Mouse (Mus musculus): ENCODE measurements around the gene E130114P18Rik. TPM values are rescaled to one million over a fixed set of nuclear protein-coding genes. Genes with fewer than 3 reads are reported as not detected.
A peak's percentile ranks its signal among the peaks of the same experiment; 100 is the strongest.

Gene E130114P18Rik
- polyA plus RNA-seq, 1 experiment from 2014 or later = 11.6 TPM

- no peak for ATAC-seq
- no peaks in the 10 kb centered on the region for H3K9me3 ChIP-seq (replicated peaks; ENCODE audit: control insufficient read depth, low read length, poor library complexity, severe bottlenecking)
- peaks cover 3% of the 10 kb centered on the region; the same call in 1 of the 2 replicates for H3K27me3 ChIP-seq (ENCODE audit: control insufficient read depth, insufficient read depth, low read depth, low read length)
- H3K27ac ChIP-seq (ENCODE audit: low read length) = peak overlapping the region; percentile 18; the same call in 1 of the 2 replicates
- under 1% methylated on average over 20 of the region's 20 CpGs for WGBS
- H3K4me2 ChIP-seq (ENCODE audit: low read length) = peak overlapping the region; percentile 22
- no peak overlapping the region for H3K9ac ChIP-seq (ENCODE audit: low read depth, low read length)
- peaks cover 6% of the 10 kb centered on the region; the same call in 1 of the 2 replicates for H3K4me1 ChIP-seq (ENCODE audit: control insufficient read depth, insufficient read depth, low read length)
- no peak overlapping the region for H3K4me3 ChIP-seq (ENCODE audit: low read depth, low read length)
- no peaks in the 10 kb centered on the region for H3K36me3 ChIP-seq (ENCODE audit: control insufficient read depth, insufficient read depth, low read length)
Measured at GRCm38 (mm10) chr4:97775494-97776265, 2.2 kb downstream of the E130114P18Rik start.

DNA sequence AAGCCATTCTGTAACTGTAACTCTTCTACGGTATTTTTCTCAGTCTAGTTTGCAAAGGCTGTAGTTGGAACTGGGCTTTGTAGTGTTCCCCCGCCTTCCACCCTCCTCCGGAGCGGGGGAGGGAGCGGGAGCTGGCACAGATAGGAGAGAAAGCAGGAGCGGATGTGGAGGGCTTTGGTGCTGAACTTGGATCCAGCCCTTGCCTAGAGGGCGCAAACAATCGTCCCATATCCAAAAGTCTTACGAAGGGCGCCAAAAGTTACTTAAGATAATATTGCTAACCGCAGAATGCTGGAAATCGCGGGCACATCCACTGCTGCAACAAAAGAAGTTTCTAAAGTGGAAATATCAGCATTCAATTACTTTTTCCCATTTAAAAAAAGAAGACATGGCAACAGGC lies 2.8 kb downstream of the E130114P18Rik start:
- Histone ChIP-seq H3K9me3 (replicated peaks; ENCODE audit: control insufficient read depth, low read length, poor library complexity, severe bottlenecking) (no peaks in the 10 kb centered on the region), H3K4me2 (ENCODE audit: low read length) (peak overlapping the region; percentile 3), H3K4me3 (ENCODE audit: low read depth, low read length) (0 out of 2 replicates have a peak overlapping the region, but pooled peaks have one; percentile 7), H3K36me3 (ENCODE audit: control insufficient read depth, insufficient read depth, low read length) (no peaks in the 10 kb centered on the region), H3K9ac (ENCODE audit: low read depth, low read length) (no peak overlapping the region), H3K4me1 (ENCODE audit: control insufficient read depth, insufficient read depth, low read length) (peaks cover 6% of the 10 kb centered on the region; the same call in 1 of the 2 replicates), H3K27ac (ENCODE audit: low read length) (peak overlapping the region; percentile 57), H3K27me3 (ENCODE audit: control insufficient read depth, insufficient read depth, low read depth, low read length) (0 out of 2 replicates have a peak, but pooled peaks cover 3% of the 10 kb centered on the region)
- ATAC-seq = no peak
- WGBS = 0% methylated on average over 13 of the region's 13 CpGs

- H3K9me3 ChIP-seq (replicated peaks; ENCODE audit: control insufficient read depth, low read length, poor library complexity, severe bottlenecking) = no peaks in the 10 kb centered on the region
- peak overlapping the region; percentile 3; the same call in 1 of the 2 replicates for H3K4me2 ChIP-seq (ENCODE audit: low read length)
- no peak overlapping the region for H3K9ac ChIP-seq (ENCODE audit: low read depth, low read length)
- peak overlapping the region; percentile 57 for H3K27ac ChIP-seq (ENCODE audit: low read length)
- 0 out of 2 replicates have a peak overlapping the region, but pooled peaks have one; percentile 7 for H3K4me3 ChIP-seq (ENCODE audit: low read depth, low read length)
- no peaks in the 10 kb centered on the region for H3K36me3 ChIP-seq (ENCODE audit: control insufficient read depth, insufficient read depth, low read length)
- peaks cover 6% of the 10 kb centered on the region; the same call in 1 of the 2 replicates for H3K4me1 ChIP-seq (ENCODE audit: control insufficient read depth, insufficient read depth, low read length)
- 0 out of 2 replicates have a peak, but pooled peaks cover 3% of the 10 kb centered on the region for H3K27me3 ChIP-seq (ENCODE audit: control insufficient read depth, insufficient read depth, low read depth, low read length)
- WGBS = 16% methylated on average over 4 of the region's 4 CpGs
- no peak for ATAC-seq
Measured at GRCm38 (mm10) chr4:97774446-97774950, 3.4 kb downstream of the E130114P18Rik start.

DNA sequence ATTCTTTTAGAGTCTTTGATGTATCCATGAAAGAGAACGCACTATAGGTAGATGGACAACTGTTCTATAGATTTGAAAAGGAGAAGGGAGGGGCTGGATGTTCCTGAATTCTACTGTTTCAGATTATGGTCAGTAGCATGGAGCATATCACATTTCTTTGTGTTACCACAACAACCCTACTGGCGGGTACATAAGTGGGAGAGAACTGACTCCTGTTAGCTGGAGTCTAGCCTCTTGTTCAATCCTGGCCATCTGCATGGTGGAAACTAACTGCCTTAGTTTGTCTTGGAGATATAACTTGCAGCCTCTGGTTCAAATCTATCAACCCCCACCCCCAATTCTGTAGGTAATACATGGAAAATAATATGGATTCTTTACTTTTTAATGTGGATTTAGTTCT lies 4.1 kb downstream of the E130114P18Rik start:
- Histone ChIP-seq H3K9me3 (replicated peaks; ENCODE audit: control insufficient read depth, low read length, poor library complexity, severe bottlenecking) (no peaks in the 10 kb centered on the region), H3K4me2 (ENCODE audit: low read length) (peak overlapping the region; percentile 79), H3K27me3 (ENCODE audit: control insufficient read depth, insufficient read depth, low read depth, low read length) (0 out of 2 replicates have a peak, but pooled peaks cover 3% of the 10 kb centered on the region), H3K9ac (ENCODE audit: low read depth, low read length) (no peak overlapping the region), H3K4me1 (ENCODE audit: control insufficient read depth, insufficient read depth, low read length) (peaks cover 6% of the 10 kb centered on the region; the same call in 1 of the 2 replicates), H3K27ac (ENCODE audit: low read length) (peak overlapping the region; percentile 47), H3K4me3 (ENCODE audit: low read depth, low read length) (no peak overlapping the region), H3K36me3 (ENCODE audit: control insufficient read depth, insufficient read depth, low read length) (no peaks in the 10 kb centered on the region)
- ATAC-seq = no peak
- 37% methylated on average over 2 of the region's 2 CpGs for WGBS

DNA sequence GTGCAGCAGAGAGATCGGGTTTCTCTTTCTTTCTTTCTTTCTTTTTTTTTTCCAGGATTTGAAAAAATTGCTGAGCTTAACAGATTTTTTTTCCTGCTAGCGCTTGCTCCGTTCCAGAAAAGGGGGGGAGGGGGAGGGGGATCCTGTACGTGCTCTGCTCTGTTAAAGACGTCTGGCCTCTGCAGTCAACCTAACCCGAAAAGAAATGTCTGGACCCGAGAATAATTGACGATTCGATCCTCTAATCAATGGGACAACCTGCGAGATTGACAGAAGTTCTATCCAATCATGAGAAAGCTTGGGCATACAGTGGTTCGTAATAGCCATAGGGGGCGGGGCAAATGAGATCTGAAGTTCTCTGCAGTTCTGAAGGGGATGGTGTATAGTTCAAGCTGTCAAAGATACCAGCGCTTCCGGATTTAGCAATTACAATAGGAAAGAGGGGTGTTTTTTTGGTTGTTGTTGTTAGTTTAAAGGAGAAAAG lies 4.7 kb downstream of the E130114P18Rik start:
- H3K9ac ChIP-seq (ENCODE audit: low read depth, low read length) = no peak overlapping the region; the same call in 1 of the 2 replicates
- ATAC-seq = peak; percentile 73

DNA sequence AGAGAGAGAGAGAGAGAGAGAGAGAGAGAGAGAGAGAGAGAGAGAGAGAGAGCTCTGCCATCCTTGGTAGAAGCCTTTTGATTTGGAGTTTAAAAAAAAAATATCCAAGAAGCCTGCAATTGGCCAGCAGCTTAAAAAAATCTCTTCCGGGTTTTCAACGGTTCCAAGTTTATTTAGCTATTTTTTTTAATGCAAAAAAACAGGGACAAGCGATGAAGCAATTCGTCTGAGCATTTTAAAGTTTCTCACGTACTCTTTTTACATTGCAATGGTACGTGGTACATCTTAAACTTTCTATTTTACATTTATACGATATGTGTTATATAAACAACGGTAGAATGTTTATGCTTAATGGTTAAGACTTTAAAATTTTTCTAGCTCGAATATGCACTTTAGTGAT lies 5.2 kb downstream of the E130114P18Rik start, which contains the start of gene Nfia:
Gene Nfia, plus strand, starts transcription at position 94 of the 400 bp plus-strand sequence.
- WGBS = 0% methylated on average over 9 of the region's 9 CpGs
- peak within 1 kb of the TSS; percentile 62 for H3K9ac ChIP-seq (ENCODE audit: low read depth, low read length)

More for the DNA sequence above, 4.7 kb downstream of the E130114P18Rik start:
- Histone ChIP-seq H3K9me3 (replicated peaks; ENCODE audit: control insufficient read depth, low read length, poor library complexity, severe bottlenecking) (no peaks in the 10 kb centered on the region), H3K4me3 (ENCODE audit: low read depth, low read length) (peak overlapping the region; percentile 54), H3K4me1 (ENCODE audit: control insufficient read depth, insufficient read depth, low read length) (peaks cover 6% of the 10 kb centered on the region; the same call in 1 of the 2 replicates), H3K27ac (ENCODE audit: low read length) (peak overlapping the region; percentile 82), H3K4me2 (ENCODE audit: low read length) (peak overlapping the region; percentile 79), H3K36me3 (ENCODE audit: control insufficient read depth, insufficient read depth, low read length) (no peaks in the 10 kb centered on the region), H3K27me3 (ENCODE audit: control insufficient read depth, insufficient read depth, low read depth, low read length) (0 out of 2 replicates have a peak, but pooled peaks cover 3% of the 10 kb centered on the region)
- WGBS = under 1% methylated on average over 14 of the region's 14 CpGs

GRCm38 (mm10) chr4:97772084-97772484 lies 5.8 kb downstream of the E130114P18Rik start:
- Histone ChIP-seq H3K4me1 (ENCODE audit: control insufficient read depth, insufficient read depth, low read length) (peaks cover 6% of the 10 kb centered on the region; the same call in 1 of the 2 replicates), H3K27ac (ENCODE audit: low read length) (peak overlapping the region; percentile 82), H3K27me3 (ENCODE audit: control insufficient read depth, insufficient read depth, low read depth, low read length) (0 out of 2 replicates have a peak, but pooled peaks cover 3% of the 10 kb centered on the region), H3K4me2 (ENCODE audit: low read length) (peak overlapping the region; percentile 79), H3K9ac (ENCODE audit: low read depth, low read length) (peak overlapping the region; percentile 62), H3K36me3 (ENCODE audit: control insufficient read depth, insufficient read depth, low read length) (no peaks in the 10 kb centered on the region), H3K9me3 (replicated peaks; ENCODE audit: control insufficient read depth, low read length, poor library complexity, severe bottlenecking) (no peaks in the 10 kb centered on the region), H3K4me3 (ENCODE audit: low read depth, low read length) (peak overlapping the region; percentile 54)
- ATAC-seq = peak; percentile 92
- under 1% methylated on average over 25 of the region's 25 CpGs for WGBS

More for the DNA sequence above, 5.2 kb downstream of the E130114P18Rik start, which contains the start of gene Nfia:
- Histone ChIP-seq H3K27ac (ENCODE audit: low read length) (peak within 1 kb of the TSS; percentile 82), H3K4me1 (ENCODE audit: control insufficient read depth, insufficient read depth, low read length) (peaks cover 6% of the 10 kb centered on the region; the same call in 1 of the 2 replicates), H3K4me3 (ENCODE audit: low read depth, low read length) (peak within 1 kb of the TSS; percentile 54), H3K27me3 (ENCODE audit: control insufficient read depth, insufficient read depth, low read depth, low read length) (0 out of 2 replicates have a peak, but pooled peaks cover 3% of the 10 kb centered on the region), H3K36me3 (ENCODE audit: control insufficient read depth, insufficient read depth, low read length) (no peaks in the 10 kb centered on the region), H3K9me3 (replicated peaks; ENCODE audit: control insufficient read depth, low read length, poor library complexity, severe bottlenecking) (no peaks in the 10 kb centered on the region), H3K4me2 (ENCODE audit: low read length) (peak within 1 kb of the TSS; percentile 79)
- ATAC-seq = no peak

GRCm38 (mm10) chr4:97771426-97771825 lies 6.5 kb downstream of the E130114P18Rik start:
- Histone ChIP-seq H3K36me3 (ENCODE audit: control insufficient read depth, insufficient read depth, low read length) (no peaks in the 10 kb centered on the region), H3K4me1 (ENCODE audit: control insufficient read depth, insufficient read depth, low read length) (peaks cover 4% of the 10 kb centered on the region; the same call in 1 of the 2 replicates), H3K9me3 (replicated peaks; ENCODE audit: control insufficient read depth, low read length, poor library complexity, severe bottlenecking) (no peaks in the 10 kb centered on the region), H3K4me3 (ENCODE audit: low read depth, low read length) (peak overlapping the region; percentile 54), H3K4me2 (ENCODE audit: low read length) (peak overlapping the region; percentile 79), H3K9ac (ENCODE audit: low read depth, low read length) (peak overlapping the region; percentile 62), H3K27me3 (ENCODE audit: control insufficient read depth, insufficient read depth, low read depth, low read length) (0 out of 2 replicates have a peak, but pooled peaks cover 3% of the 10 kb centered on the region), H3K27ac (ENCODE audit: low read length) (peak overlapping the region; percentile 82)
- ATAC-seq = no peak
- WGBS = 15% methylated on average over 5 of the region's 5 CpGs

Measured in midbrain, embryonic 16.5 days (tissue).